Mouse (Mus musculus): ENCODE measurements around the gene Greb1.

GRCm38 (mm10) chr12:16822181-16822734 is 21.6 kb upstream of the Greb1 start:
- TF ChIP-seq POLR2A (IDR thresholded peaks at IDR 0.05; ENCODE audit: extremely low read depth, insufficient read depth, low read length) (no peak), CTCF (IDR thresholded peaks at IDR 0.05; ENCODE audit: extremely low read depth, insufficient read depth, low read length) (no peak)

Measured in cortical plate, adult 2 months (tissue).